Mouse (Mus musculus) spleen, adult 2 months (tissue): ENCODE data around the gene Hist1h4f. TPM values are rescaled to one million over a fixed set of nuclear protein-coding genes. Genes with fewer than 3 reads are reported as not detected.

ENCODE experiments used
- DNase-seq, 2 experiments: peaks; one replicate each; pipeline versions ENCODE4 v3.0.0 to v3.0.0-alpha.2; 2012 to 2021; ENCODE audit warnings: low spot score in 2 of 2, low read depth in 1 of 2
- H3K27ac ChIP-seq: fragments of 200-500 bp; 2 replicates; pipeline ENCODE4 v1.5.1; 2012; ENCODE audit warnings: low read length, inconsistent platforms; ENCODE audit not compliant: insufficient read depth
- H3K27me3 ChIP-seq: fragments of 200-500 bp; 2 replicates; pipeline ENCODE4 v1.6.1; 2012; ENCODE audit warnings: mild to moderate bottlenecking, moderate library complexity, low read length, inconsistent platforms; ENCODE audit not compliant: control insufficient read depth, insufficient read depth
- H3K36me3 ChIP-seq: fragments of 200-500 bp; 2 replicates; pipeline ENCODE4 v1.6.1; 2012; ENCODE audit warnings: mild to moderate bottlenecking, low read length, inconsistent platforms; ENCODE audit not compliant: control insufficient read depth, insufficient read depth
- H3K4me1 ChIP-seq: fragments of 200-500 bp; 2 replicates; pipeline ENCODE4 v1.6.1; 2011; ENCODE audit warnings: inconsistent platforms; ENCODE audit not compliant: control insufficient read depth, insufficient read depth, insufficient read length
- H3K4me3 ChIP-seq: fragments of 200-500 bp; 2 replicates; pipeline ENCODE4 v1.5.1; 2011; ENCODE audit warnings: mild to moderate bottlenecking, inconsistent platforms; ENCODE audit not compliant: insufficient read depth, insufficient read length; ENCODE audit errors: extremely low read depth
- CTCF ChIP-seq: fragments of 200-500 bp; IDR thresholded peaks from 2 replicates; pipeline ENCODE4 v1.5.1; 2011; ENCODE audit warnings: mild to moderate bottlenecking, inconsistent platforms; ENCODE audit not compliant: insufficient read depth, insufficient read length, insufficient replicate concordance; ENCODE audit errors: extremely low read depth
- POLR2A ChIP-seq: fragments of 200-500 bp; IDR thresholded peaks from 2 replicates; pipeline ENCODE4 v1.6.1; 2011; ENCODE audit warnings: low read depth, low read length, inconsistent platforms
- WGBS: fragments of 180-500 bp; shearing (Covaris S2); methylation state at CpG from one replicate; pipeline ENCODE4 v1.1.7; 2018; 5-methylcytosine and 5-hydroxymethylcytosine counted together
- polyA plus RNA-seq: library from polyadenylated mRNA; depleted of rRNA; stranded (reverse); fragments of >200 nt; gene quantifications from 2 replicates; pipeline ENCODE4 v1.2.3, GENCODE M21; 2012

Hist1h4f gene
- polyA plus RNA-seq, 1 experiment = 24.8 TPM

DNA sequence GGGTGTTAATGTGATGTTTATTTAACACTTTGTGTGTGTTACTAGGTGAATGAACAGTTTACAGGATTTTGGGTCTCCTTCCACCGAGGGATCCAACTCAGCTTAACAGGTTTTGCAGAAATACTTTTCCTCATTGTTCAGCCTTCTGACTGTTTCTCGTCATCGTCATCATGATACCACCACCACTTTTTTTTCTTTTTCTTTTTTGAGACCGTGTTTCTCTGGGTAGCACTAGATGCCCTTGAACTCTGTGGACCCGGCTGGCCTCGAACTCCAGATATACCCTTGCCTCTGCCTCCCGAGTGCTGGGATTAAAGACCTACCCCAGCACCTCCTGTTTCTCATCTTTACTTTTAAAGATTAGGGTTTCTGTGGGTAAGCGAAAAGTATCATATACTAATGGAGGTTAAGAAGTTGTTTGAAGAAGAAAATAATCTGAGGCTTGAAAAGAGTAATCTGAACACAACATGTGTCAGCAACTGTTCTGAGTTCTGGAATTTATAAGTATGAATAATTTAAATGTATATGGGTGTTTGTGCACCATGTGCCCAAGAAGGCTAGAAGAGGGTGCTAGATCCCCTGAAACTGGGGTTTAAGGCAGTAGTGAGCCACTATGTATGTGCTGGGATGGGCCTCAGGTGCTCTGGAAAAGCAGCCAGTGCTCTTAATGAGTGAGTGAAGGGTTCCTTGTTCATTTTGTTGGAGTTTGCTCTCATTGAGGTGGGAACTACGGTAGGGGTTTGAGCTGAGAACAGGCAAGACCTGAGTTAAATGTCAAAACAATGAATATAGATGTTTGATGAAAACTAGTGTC, 19.0 kb downstream of the Hist1h4f start:
- 22% methylated on average over 9 of the region's 9 CpGs for WGBS
- TF ChIP-seq POLR2A = no peak
- no peak for TF ChIP-seq CTCF
- DNase-seq = no peak
- H3K27me3 ChIP-seq = no peaks in the 10 kb centered on the region
- no peak overlapping the region for H3K4me3 ChIP-seq
- H3K36me3 ChIP-seq = no peaks in the 10 kb centered on the region
- H3K27ac ChIP-seq = peak overlapping the region; percentile 20; the same call in 1 of the 2 replicates
- H3K4me1 ChIP-seq = peaks cover 3% of the 10 kb centered on the region; the same call in 1 of the 2 replicates

DNA sequence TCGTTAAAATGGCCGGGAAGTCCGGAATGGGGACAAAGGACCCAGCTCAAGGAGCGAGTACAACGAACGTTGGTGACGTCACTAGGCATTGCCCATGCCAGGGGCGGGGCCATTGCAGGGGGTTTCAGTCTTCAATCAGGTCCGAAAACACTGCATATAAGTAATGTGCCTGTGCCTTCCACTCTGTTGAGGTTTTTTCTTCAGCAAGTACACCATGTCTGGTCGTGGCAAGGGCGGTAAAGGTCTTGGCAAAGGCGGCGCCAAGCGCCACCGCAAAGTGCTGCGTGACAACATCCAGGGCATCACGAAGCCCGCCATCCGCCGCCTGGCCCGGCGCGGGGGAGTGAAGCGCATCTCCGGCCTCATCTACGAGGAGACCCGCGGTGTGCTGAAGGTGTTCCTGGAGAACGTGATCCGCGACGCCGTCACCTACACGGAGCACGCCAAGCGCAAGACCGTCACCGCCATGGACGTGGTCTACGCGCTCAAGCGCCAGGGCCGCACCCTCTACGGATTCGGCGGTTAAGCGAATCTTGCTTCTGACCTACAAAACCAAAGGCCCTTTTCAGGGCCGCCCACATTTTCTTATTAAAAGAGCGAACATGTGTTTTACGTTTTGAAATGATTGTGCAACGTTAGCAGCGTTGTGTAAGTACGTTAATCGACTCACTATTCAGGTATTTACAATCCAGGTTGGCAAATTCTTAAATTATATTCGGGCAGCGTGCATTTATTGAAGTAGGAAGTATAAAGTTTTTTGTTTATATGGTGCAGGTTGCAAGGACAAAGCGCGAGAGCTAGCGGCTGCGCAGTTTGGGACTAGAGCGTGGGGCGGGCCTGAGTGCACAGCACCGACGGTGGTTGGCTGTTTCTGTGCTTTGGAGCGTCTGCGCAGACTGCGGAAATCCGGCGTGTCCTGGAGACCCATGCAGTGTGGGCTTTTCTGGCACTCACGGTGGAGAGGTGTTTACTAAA, 20.3 kb downstream of the Hist1h4f start, which contains the start of gene Hist1h4h:
Gene Hist1h4h (plus strand): TSS at position 150 of the 975 bp plus-strand sequence.
- peaks cover 3% of the 10 kb centered on the region; the same call in 1 of the 2 replicates for H3K4me1 ChIP-seq
- TF ChIP-seq POLR2A = peak; percentile 99
- no peak for TF ChIP-seq CTCF
- no peaks in the 10 kb centered on the region for H3K36me3 ChIP-seq
- H3K4me3 ChIP-seq = peak within 1 kb of the TSS; percentile 59
- under 1% methylated on average over 66 of the region's 70 CpGs for WGBS
- no peaks in the 10 kb centered on the region for H3K27me3 ChIP-seq
- peak within 1 kb of the TSS; percentile 86 for H3K27ac ChIP-seq
- peak; percentile 91 to 93 for DNase-seq

DNA sequence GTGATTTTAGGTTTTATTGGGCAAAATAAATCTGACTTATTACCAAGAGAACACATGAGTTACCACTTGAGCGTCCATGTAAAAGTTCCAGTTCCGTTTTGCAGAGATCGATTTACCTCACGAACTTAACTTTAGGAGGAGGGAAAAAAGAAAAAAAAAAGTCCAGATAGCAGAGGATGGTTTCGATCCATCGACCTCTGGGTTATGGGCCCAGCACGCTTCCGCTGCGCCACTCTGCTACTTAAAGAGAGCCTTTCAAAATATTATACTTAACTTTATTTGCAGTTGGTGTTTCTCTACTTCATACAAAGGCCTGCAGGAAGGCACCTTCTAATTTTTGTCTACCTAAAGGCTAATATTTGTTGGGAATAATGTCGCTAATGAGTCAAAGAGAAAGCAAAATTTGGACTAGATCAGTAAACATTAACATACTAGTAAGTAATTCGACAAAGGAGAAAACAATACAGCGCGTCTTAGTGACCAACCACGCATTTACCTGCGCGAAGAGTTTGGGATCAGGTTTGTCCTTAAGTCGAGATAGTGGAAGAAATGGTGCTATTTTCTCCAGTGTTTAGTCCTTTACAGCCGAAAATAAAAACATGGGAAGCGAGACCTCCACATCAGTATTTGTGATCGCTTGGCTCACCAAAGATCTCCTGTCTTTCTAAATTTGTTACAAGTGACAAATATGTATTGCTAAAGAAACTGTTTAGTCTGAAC, 21.1 kb downstream of the Hist1h4f start:
- H3K27ac ChIP-seq = peak overlapping the region; percentile 86
- WGBS = under 1% methylated on average over 20 of the region's 20 CpGs
- H3K4me3 ChIP-seq = peak overlapping the region; percentile 59
- H3K36me3 ChIP-seq = no peaks in the 10 kb centered on the region
- TF ChIP-seq CTCF (no peak), POLR2A (no peak)
- peaks cover 3% of the 10 kb centered on the region; the same call in 1 of the 2 replicates for H3K4me1 ChIP-seq
- DNase-seq = peak; percentile 50 to 69
- H3K27me3 ChIP-seq = no peaks in the 10 kb centered on the region

DNA sequence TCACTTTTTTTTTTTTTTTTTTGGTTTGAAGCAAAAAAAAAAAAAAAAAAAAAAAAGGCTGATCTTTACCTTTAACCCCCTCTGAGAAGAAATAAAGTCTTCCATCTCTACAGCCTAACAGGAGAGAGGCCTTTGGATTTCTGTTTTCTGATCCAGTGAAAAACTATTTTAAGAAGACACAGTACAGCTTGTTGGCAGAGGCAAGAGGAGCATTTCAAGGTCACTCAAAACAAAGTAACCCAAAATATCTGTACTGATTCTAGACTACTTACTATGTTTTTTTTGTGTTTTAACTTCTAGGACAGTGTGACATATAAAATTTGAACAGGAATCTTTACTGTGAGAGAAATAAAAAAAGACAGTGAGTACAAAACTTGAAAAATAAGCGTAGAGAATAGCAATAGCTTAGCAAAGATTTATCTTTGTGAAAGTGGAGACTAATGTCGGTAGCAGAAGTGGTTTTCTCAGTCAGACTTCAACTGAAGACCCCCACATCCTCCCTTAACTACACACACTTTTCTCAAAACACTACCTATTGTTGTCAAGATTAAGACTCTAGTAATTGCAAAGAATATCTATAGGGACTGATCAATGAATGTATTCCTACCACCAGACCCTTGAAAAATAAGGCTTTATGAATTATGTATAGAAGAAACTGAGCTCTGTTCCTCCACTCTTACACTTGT, 21.8 kb downstream of the Hist1h4f start:
- Histone ChIP-seq H3K4me3 (no peak overlapping the region), H3K4me1 (peaks cover 3% of the 10 kb centered on the region; the same call in 1 of the 2 replicates), H3K36me3 (no peaks in the 10 kb centered on the region), H3K27ac (no peak overlapping the region), H3K27me3 (no peaks in the 10 kb centered on the region)
- DNase-seq = no peak
- TF ChIP-seq CTCF (no peak), POLR2A (no peak)
- 21% methylated on average over 2 of the region's 2 CpGs for WGBS

DNA sequence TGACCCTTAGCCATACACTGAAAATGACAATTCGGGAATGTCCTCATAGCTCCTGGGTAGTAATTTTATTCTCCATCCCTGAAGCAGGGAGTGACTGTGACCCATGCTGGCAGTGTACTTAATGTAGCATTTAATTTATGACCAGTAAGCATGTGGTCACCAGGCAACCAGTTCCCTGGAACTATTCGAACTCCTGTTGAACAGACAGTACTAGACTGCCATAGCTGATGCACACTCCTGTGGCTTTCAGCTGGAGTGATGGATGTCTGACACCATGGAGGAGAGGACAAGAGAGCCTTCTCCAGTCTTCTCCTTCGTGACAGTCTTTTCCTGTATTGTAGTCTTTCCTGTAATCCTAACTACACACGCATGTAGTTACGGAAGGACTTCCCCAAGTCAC, 22.4 kb downstream of the Hist1h4f start:
- no peaks in the 10 kb centered on the region for H3K27me3 ChIP-seq
- WGBS = 92% methylated on average over 5 of the region's 5 CpGs
- no peak for DNase-seq
- no peaks in the 10 kb centered on the region for H3K36me3 ChIP-seq
- no peak overlapping the region for H3K4me3 ChIP-seq
- H3K4me1 ChIP-seq = no peaks in the 10 kb centered on the region
- H3K27ac ChIP-seq = no peak overlapping the region
- TF ChIP-seq POLR2A = no peak
- no peak for TF ChIP-seq CTCF
